Mouse (Mus musculus): Measurements from ENCODE around the gene Irf8. TPM values are rescaled to one million over a fixed set of nuclear protein-coding genes. Genes with fewer than 3 reads are reported as not detected.

Irf8 gene
- polyA plus RNA-seq, 1 experiment = 1.8 TPM

DNA sequence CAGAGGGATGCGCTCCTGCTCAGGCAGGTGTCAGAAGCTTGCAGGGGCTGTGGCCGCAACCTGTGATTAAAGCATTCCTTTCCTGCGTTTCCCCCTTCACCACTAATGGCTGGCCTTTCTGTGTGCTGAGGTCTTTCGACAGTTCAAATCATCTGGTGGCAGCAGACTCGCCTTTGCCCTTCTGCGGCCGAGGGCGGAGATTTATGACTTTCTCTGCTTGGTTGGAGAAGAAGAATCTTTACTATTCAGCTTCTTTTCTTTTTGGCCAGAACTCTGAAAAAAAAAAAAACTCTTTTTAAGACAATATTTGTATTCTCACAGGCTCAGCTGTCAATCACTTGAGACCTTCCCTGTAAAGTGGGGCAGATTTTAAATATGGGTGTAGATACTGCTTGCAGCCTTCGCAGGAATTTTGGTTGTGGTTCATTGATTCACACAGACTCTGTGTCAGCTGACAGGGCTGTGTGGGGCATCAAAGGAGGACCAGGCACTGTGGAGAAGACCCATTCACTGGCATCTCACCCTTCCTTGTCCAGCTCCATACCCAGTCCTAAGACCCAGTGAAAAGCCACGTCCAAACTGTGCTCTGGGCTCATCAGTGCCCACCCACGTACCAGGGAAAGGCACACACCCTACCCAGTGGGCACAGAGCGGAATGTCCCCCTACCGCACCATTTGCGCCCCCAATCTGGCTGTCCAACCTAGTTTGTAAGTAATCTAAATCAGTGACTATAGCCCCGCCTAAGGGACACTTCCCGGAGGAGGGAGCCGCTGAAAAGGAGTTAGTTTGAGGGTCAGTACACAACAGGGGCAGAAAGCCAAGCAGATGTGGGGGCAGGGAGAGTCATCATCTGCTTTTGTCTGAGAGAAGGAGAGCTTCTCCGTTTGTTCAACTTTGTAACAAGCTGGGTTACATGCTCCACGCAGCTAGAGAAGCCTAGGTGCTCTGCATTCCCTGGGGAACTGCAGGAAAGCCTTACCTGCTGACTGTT, 19.4 kb downstream of the Irf8 start:
- DNase-seq = no peak
- Histone ChIP-seq H3K27me3 (ENCODE audit: control insufficient read depth, insufficient read depth, low read length) (no peaks in the 10 kb centered on the region), H3K27ac (ENCODE audit: insufficient read depth, low read length) (no peak overlapping the region), H3K4me1 (ENCODE audit: control insufficient read depth, insufficient read depth, low read length) (no peaks in the 10 kb centered on the region), H3K4me3 (replicated peaks; ENCODE audit: insufficient read depth, low read depth, low read length) (no peak overlapping the region)
- TF ChIP-seq CTCF (IDR thresholded peaks at IDR 0.05; ENCODE audit: borderline replicate concordance, insufficient read depth, low read depth, low read length) (no peak), POLR2A (IDR thresholded peaks at IDR 0.05; ENCODE audit: borderline replicate concordance, insufficient read depth, low read length) (no peak)
- WGBS = 58% methylated on average over 19 of the region's 19 CpGs

DNA sequence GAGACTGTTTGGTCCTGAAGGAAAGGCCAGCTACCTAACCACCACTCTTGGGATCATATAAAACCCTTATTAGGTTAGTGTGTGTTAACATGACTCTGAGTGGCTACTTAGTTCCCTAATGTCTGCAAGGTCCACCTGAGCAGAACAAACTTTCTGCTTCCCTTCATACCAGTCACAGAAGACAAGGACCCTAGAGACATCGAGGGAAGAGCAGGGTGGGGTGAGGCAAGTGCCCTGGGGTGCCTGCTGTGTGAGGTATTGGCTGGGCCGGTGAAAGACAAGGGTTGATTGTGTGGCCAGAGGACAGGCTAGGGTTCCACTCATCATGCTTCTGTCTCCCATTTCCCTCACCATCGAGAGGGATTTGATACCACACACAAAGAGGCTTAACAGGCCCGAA, 21.8 kb downstream of the Irf8 start:
- TF ChIP-seq POLR2A (IDR thresholded peaks at IDR 0.05; ENCODE audit: borderline replicate concordance, insufficient read depth, low read length) = no peak
- TF ChIP-seq CTCF (IDR thresholded peaks at IDR 0.05; ENCODE audit: borderline replicate concordance, insufficient read depth, low read depth, low read length) = no peak
- Histone ChIP-seq H3K4me1 (ENCODE audit: control insufficient read depth, insufficient read depth, low read length) (no peaks in the 10 kb centered on the region), H3K27me3 (ENCODE audit: control insufficient read depth, insufficient read depth, low read length) (no peaks in the 10 kb centered on the region), H3K27ac (ENCODE audit: insufficient read depth, low read length) (no peak overlapping the region), H3K4me3 (replicated peaks; ENCODE audit: insufficient read depth, low read depth, low read length) (no peak overlapping the region)
- WGBS = 48% methylated on average over 4 of the region's 4 CpGs
- DNase-seq = no peak

DNA sequence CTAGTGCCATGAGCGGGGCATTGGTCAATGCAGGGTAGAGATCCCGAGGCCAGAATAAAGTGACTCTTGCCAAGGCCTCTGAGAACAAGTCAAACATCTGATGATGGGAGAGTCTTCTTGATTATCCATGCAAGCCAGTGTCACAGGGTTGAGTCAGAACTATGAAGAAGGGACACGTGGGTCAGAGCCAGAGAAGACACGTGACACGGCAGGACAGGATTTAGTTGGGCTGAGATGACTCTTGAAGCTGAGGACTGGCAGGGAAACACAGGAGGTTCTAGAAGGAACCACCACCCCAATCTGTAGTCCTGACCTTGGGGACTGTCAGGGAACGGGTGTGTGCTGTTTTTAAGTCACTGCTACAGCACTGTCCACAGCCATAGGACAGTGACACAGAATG, 23.7 kb downstream of the Irf8 start:
- 75% methylated on average over 6 of the region's 6 CpGs for WGBS
- no peak for DNase-seq
- H3K27ac ChIP-seq (ENCODE audit: insufficient read depth, low read length) = no peak overlapping the region
- H3K4me3 ChIP-seq (replicated peaks; ENCODE audit: insufficient read depth, low read depth, low read length) = no peak overlapping the region
- TF ChIP-seq CTCF (IDR thresholded peaks at IDR 0.05; ENCODE audit: borderline replicate concordance, insufficient read depth, low read depth, low read length) (no peak), POLR2A (IDR thresholded peaks at IDR 0.05; ENCODE audit: borderline replicate concordance, insufficient read depth, low read length) (no peak)
- no peaks in the 10 kb centered on the region for H3K4me1 ChIP-seq (ENCODE audit: control insufficient read depth, insufficient read depth, low read length)
- H3K27me3 ChIP-seq (ENCODE audit: control insufficient read depth, insufficient read depth, low read length) = no peaks in the 10 kb centered on the region

DNA sequence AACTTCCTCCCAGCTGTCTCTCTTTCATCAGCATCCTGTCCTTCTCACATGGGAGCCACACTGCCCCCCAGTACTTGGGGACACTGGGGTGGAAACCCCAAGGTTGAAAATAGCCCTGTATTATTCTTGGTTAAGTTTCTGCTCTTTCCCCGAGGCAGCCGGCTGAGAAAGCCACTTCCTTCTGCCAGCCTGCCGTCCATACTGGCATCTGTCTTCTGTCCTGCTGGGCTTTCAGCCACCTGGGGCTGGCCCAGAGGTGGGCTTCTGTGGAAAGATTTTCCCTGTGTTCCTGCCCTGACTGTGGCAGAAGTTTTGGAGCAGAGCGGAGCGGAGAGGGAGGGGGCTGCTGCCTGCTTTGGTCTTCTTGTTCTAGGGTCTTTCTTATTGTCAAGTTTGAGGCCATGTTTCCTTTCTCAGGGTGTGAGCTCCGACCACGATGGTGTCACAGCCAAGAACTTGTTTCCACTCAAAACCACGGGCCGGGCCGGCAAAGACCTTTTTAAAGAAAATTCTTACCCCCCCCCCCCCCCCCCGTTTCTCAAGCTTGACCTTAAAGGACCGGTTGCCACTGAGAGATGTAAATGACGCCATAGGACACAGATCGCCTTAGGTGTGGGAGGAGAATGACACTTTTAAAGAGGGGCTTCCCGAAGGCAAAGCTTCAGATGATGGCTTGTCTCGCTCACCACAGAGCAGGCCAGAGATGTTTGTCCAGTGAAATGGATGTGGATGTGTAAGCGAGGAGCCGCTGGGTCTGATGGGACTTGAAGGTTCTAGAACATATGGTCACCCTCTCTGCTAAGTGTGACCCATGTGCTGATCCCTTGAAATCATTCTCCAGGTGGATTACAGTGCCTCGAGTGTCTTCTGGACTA, 24.4 kb downstream of the Irf8 start:
- no peak for DNase-seq
- Histone ChIP-seq H3K4me1 (ENCODE audit: control insufficient read depth, insufficient read depth, low read length) (no peaks in the 10 kb centered on the region), H3K27me3 (ENCODE audit: control insufficient read depth, insufficient read depth, low read length) (no peaks in the 10 kb centered on the region), H3K27ac (ENCODE audit: insufficient read depth, low read length) (no peak overlapping the region), H3K4me3 (replicated peaks; ENCODE audit: insufficient read depth, low read depth, low read length) (no peak overlapping the region)
- 67% methylated on average over 19 of the region's 19 CpGs for WGBS
- TF ChIP-seq POLR2A (IDR thresholded peaks at IDR 0.05; ENCODE audit: borderline replicate concordance, insufficient read depth, low read length) (no peak), CTCF (IDR thresholded peaks at IDR 0.05; ENCODE audit: borderline replicate concordance, insufficient read depth, low read depth, low read length) (no peak)

DNA sequence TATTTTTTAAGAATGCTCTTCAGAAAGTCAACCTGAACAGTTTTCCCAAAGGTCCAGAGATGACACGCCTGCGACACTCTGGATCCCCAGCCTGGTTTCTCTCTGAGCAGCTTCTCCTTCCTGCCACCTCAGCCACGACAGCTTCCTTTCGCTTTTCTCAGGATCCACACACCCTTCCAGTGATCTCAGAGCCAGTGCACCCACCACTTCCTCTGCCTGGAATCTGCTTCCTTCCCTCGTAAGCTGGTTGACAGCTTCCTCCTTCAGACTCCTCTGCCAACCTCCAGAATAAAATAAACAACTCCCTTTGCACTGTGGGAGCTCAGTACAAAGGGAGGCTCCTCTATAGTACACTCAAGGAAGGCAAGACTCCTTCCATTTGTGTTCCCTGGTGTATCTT, 27.1 kb downstream of the Irf8 start:
- TF ChIP-seq POLR2A (IDR thresholded peaks at IDR 0.05; ENCODE audit: borderline replicate concordance, insufficient read depth, low read length) (no peak), CTCF (IDR thresholded peaks at IDR 0.05; ENCODE audit: borderline replicate concordance, insufficient read depth, low read depth, low read length) (no peak)
- WGBS = 81% methylated on average over 5 of the region's 5 CpGs
- DNase-seq = no peak

DNA sequence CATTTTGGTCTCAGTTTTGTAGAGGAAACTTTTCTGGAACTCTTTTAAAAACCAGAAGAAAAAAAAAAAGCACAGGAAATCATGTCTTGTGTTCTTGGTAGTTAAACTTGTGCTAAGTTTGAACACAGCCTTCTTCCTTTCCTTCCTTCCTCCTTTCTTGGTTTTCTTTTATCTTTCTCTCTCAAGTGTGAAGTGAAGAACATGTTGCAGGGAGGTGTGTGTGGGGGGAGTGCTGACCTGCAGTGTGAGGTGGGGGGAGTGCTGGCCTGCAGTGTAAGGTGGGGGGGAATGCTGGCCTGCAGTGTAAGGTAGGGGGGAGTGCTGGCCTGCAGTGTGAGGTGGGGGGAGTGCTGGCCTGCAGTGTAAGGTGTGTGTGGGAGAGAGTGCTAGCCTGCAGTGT, 28.5 kb downstream of the Irf8 start:
- Histone ChIP-seq H3K4me3 (replicated peaks; ENCODE audit: insufficient read depth, low read depth, low read length) (no peak overlapping the region), H3K4me1 (ENCODE audit: control insufficient read depth, insufficient read depth, low read length) (no peaks in the 10 kb centered on the region), H3K27me3 (ENCODE audit: control insufficient read depth, insufficient read depth, low read length) (no peaks in the 10 kb centered on the region; the same call in 1 of the 2 replicates), H3K27ac (ENCODE audit: insufficient read depth, low read length) (no peak overlapping the region)
- TF ChIP-seq CTCF (IDR thresholded peaks at IDR 0.05; ENCODE audit: borderline replicate concordance, insufficient read depth, low read depth, low read length) (no peak), POLR2A (IDR thresholded peaks at IDR 0.05; ENCODE audit: borderline replicate concordance, insufficient read depth, low read length) (no peak)
- no peak for DNase-seq

More for the DNA sequence above, 27.1 kb downstream of the Irf8 start:
- H3K4me3 ChIP-seq (replicated peaks; ENCODE audit: insufficient read depth, low read depth, low read length) = no peak overlapping the region
- no peaks in the 10 kb centered on the region for H3K4me1 ChIP-seq (ENCODE audit: control insufficient read depth, insufficient read depth, low read length)
- no peak overlapping the region for H3K27ac ChIP-seq (ENCODE audit: insufficient read depth, low read length)
- H3K27me3 ChIP-seq (ENCODE audit: control insufficient read depth, insufficient read depth, low read length) = no peaks in the 10 kb centered on the region; the same call in 1 of the 2 replicates

DNA sequence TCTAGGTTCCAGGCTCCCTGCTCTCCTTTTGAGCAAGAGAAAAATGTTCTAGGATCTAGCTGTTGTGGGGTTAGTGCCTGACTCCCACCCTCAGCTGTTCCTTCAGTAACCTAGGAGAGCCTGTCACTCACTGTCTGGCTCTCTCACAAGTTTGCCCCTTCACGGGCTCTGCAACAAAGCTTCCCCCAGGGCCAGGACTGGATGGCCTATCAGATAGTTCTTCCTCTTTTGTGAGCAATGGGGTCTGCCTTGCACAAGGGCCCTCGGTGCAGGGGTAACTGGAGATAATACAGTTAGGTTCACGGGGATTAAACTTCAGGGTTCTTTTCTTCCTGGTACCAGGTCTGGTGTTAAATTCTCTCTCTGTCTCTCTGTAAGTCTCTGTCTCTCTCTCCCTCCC, 30.5 kb downstream of the Irf8 start:
- DNase-seq = no peak
- no peaks in the 10 kb centered on the region for H3K4me1 ChIP-seq (ENCODE audit: control insufficient read depth, insufficient read depth, low read length)
- no peak overlapping the region for H3K4me3 ChIP-seq (replicated peaks; ENCODE audit: insufficient read depth, low read depth, low read length)
- no peak overlapping the region for H3K27ac ChIP-seq (ENCODE audit: insufficient read depth, low read length)
- H3K27me3 ChIP-seq (ENCODE audit: control insufficient read depth, insufficient read depth, low read length) = no peaks in the 10 kb centered on the region; the same call in 1 of the 2 replicates
- 28% methylated on average over 3 of the region's 3 CpGs for WGBS
- TF ChIP-seq POLR2A (IDR thresholded peaks at IDR 0.05; ENCODE audit: borderline replicate concordance, insufficient read depth, low read length) = no peak
- no peak for TF ChIP-seq CTCF (IDR thresholded peaks at IDR 0.05; ENCODE audit: borderline replicate concordance, insufficient read depth, low read depth, low read length)
